Mouse (Mus musculus) bone marrow, adult 2 months (tissue): ENCODE data around the gene Dnal4. TPM values are rescaled to one million over a fixed set of nuclear protein-coding genes. Genes with fewer than 3 reads are reported as not detected.

Source experiments
- H3K27ac ChIP-seq: fragments of 200-500 bp; 2 replicates; pipeline ENCODE4 v1.5.1; 2012; ENCODE audit warnings: low read depth, mild to moderate bottlenecking, control low read depth, inconsistent platforms, low read length; ENCODE audit not compliant: control insufficient read depth, poor library complexity, insufficient read depth
- H3K4me1 ChIP-seq: fragments of 200-500 bp; 2 replicates; pipeline ENCODE4 v1.6.1; 2011; ENCODE audit warnings: low read length; ENCODE audit not compliant: control insufficient read depth, insufficient read depth
- H3K4me3 ChIP-seq: fragments of 200-500 bp; replicated peaks from 2 replicates; pipeline ENCODE3; 2011; ENCODE audit warnings: mild to moderate bottlenecking, low read depth, low read length, control low read depth; ENCODE audit not compliant: control insufficient read depth
- CTCF ChIP-seq: fragments of 200-500 bp; IDR thresholded peaks from 2 replicates; pipeline ENCODE4 v1.5.1; 2011; ENCODE audit warnings: low read length, control low read depth; ENCODE audit not compliant: control insufficient read depth, insufficient read depth
- POLR2A ChIP-seq: fragments of 200-500 bp; IDR thresholded peaks from 2 replicates; pipeline ENCODE4 v1.6.1; 2011; ENCODE audit warnings: low read depth, mild to moderate bottlenecking, control low read depth, low read length, borderline replicate concordance; ENCODE audit not compliant: control insufficient read depth
- WGBS: fragments of 180-500 bp; shearing (Covaris S2); methylation state at CpG from one replicate; pipeline ENCODE4 v1.1.7; 2018; 5-methylcytosine and 5-hydroxymethylcytosine counted together
- polyA plus RNA-seq: library from polyadenylated mRNA; stranded (reverse); fragments of >200 nt; gene quantifications from 2 replicates; pipeline ENCODE4 v1.2.4, GENCODE M21; 2011; ENCODE audit warnings: low replicate concordance; ENCODE audit not compliant: missing spikeins, insufficient read depth, insufficient read length

Gene Dnal4
- polyA plus RNA-seq, 1 experiment = 8.4 TPM

- no peak overlapping the region for H3K27ac ChIP-seq
- WGBS = 88% methylated on average over 5 of the region's 5 CpGs
- no peaks in the 10 kb centered on the region; the same call in none of the 2 replicates for H3K4me1 ChIP-seq
- TF ChIP-seq CTCF (no peak), POLR2A (no peak)
- H3K4me3 ChIP-seq = no peak overlapping the region
Observed at GRCm38 (mm10) chr15:79728311-79728710, 49.3 kb downstream of the Dnal4 start.

GRCm38 (mm10) chr15:79727840-79728239, 49.8 kb downstream of the Dnal4 start:
- no peak overlapping the region for H3K27ac ChIP-seq
- no peaks in the 10 kb centered on the region; the same call in none of the 2 replicates for H3K4me1 ChIP-seq
- TF ChIP-seq POLR2A = no peak
- no peak for TF ChIP-seq CTCF
- 93% methylated on average over 6 of the region's 6 CpGs for WGBS
- no peak overlapping the region for H3K4me3 ChIP-seq

- TF ChIP-seq POLR2A (no peak), CTCF (no peak)
- no peak overlapping the region for H3K27ac ChIP-seq
- no peak overlapping the region for H3K4me3 ChIP-seq
Observed at GRCm38 (mm10) chr15:79725190-79725789, 52.4 kb downstream of the Dnal4 start.

GRCm38 (mm10) chr15:79723439-79723838, 54.2 kb downstream of the Dnal4 start:
- Histone ChIP-seq H3K4me1 (no peaks in the 10 kb centered on the region; the same call in none of the 2 replicates), H3K4me3 (no peak overlapping the region), H3K27ac (0 out of 2 replicates have a peak overlapping the region, but pooled peaks have one; percentile 25)
- no peak for TF ChIP-seq POLR2A
- TF ChIP-seq CTCF = peak; percentile 92
- WGBS = 25% methylated on average over 1 of the region's 1 CpGs

More at GRCm38 (mm10) chr15:79725190-79725789, 52.4 kb downstream of the Dnal4 start:
- 83% methylated on average over 11 of the region's 11 CpGs for WGBS
- no peaks in the 10 kb centered on the region; the same call in none of the 2 replicates for H3K4me1 ChIP-seq

GRCm38 (mm10) chr15:79720796-79721195, 56.9 kb downstream of the Dnal4 start:
- peak overlapping the region; percentile 13; the same call in 1 of the 2 replicates for H3K27ac ChIP-seq
- no peaks in the 10 kb centered on the region; the same call in 1 of the 2 replicates for H3K4me1 ChIP-seq
- TF ChIP-seq POLR2A (no peak), CTCF (no peak)
- WGBS = 43% methylated on average over 4 of the region's 4 CpGs
- no peak overlapping the region for H3K4me3 ChIP-seq

- no peaks in the 10 kb centered on the region; the same call in 1 of the 2 replicates for H3K4me1 ChIP-seq
- no peak for TF ChIP-seq CTCF
- TF ChIP-seq POLR2A = no peak
- no peak overlapping the region for H3K4me3 ChIP-seq
- H3K27ac ChIP-seq = peak overlapping the region; percentile 13; the same call in 1 of the 2 replicates
- 84% methylated on average over 8 of the region's 8 CpGs for WGBS
Observed at GRCm38 (mm10) chr15:79720267-79720666, 57.4 kb downstream of the Dnal4 start.

GRCm38 (mm10) chr15:79716710-79717109, 60.9 kb downstream of the Dnal4 start:
- Histone ChIP-seq H3K4me3 (no peak overlapping the region), H3K27ac (no peak overlapping the region), H3K4me1 (no peaks in the 10 kb centered on the region; the same call in 1 of the 2 replicates)
- 94% methylated on average over 6 of the region's 6 CpGs for WGBS
- TF ChIP-seq POLR2A (no peak), CTCF (no peak)

- WGBS = 92% methylated on average over 7 of the region's 7 CpGs
- Histone ChIP-seq H3K4me1 (no peaks in the 10 kb centered on the region; the same call in 1 of the 2 replicates), H3K27ac (no peak overlapping the region), H3K4me3 (no peak overlapping the region)
- no peak for TF ChIP-seq POLR2A
- TF ChIP-seq CTCF = no peak
Observed at GRCm38 (mm10) chr15:79715646-79716045, 62.0 kb downstream of the Dnal4 start.

Other genes starting within 250 kb of the Dnal4 start
- gene Ddx17, start 231.1 kb downstream of the Dnal4 start, polyA plus RNA-seq = 96.6 and 126 TPM in 2 replicates
- 3.7 TPM in 1 of 2 replicates, not detected in the other for gene Dmc1, start 172.7 kb downstream of the Dnal4 start, polyA plus RNA-seq
- 2.7 and 8.5 TPM in 2 replicates for gene Fam227a, start 118.9 kb downstream of the Dnal4 start, polyA plus RNA-seq
- gene Cby1, start 118.7 kb downstream of the Dnal4 start, polyA plus RNA-seq = 7.4 and 13.3 TPM in 2 replicates
- gene Tomm22, start 107.0 kb downstream of the Dnal4 start, polyA plus RNA-seq = 96.4 and 126 TPM in 2 replicates
- 15.3 and 20.4 TPM in 2 replicates for gene Josd1, start 89.9 kb downstream of the Dnal4 start, polyA plus RNA-seq
- gene Gtpbp1, start 87.0 kb downstream of the Dnal4 start, polyA plus RNA-seq = 46.1 and 53.9 TPM in 2 replicates
- 63.2 and 147 TPM in 2 replicates for gene Sun2, start 35.3 kb downstream of the Dnal4 start, polyA plus RNA-seq
- 0.40 and 0.60 TPM in 2 replicates for gene Nptxr, start 26.9 kb upstream of the Dnal4 start, polyA plus RNA-seq
- not detected in 2 replicates for gene Npcd, start 56.4 kb upstream of the Dnal4 start, polyA plus RNA-seq
- 24.2 and 29.0 TPM in 2 replicates for gene Cbx6, start 56.8 kb upstream of the Dnal4 start, polyA plus RNA-seq
- gene Apobec3, start 113.8 kb upstream of the Dnal4 start, polyA plus RNA-seq = 104 and 140 TPM in 2 replicates
- 16.8 and 22.5 TPM in 2 replicates for gene Cbx7, start 193.3 kb upstream of the Dnal4 start, polyA plus RNA-seq
- 4.1 and 7.8 TPM in 2 replicates for gene Pdgfb, start 237.1 kb upstream of the Dnal4 start, polyA plus RNA-seq